Mouse (Mus musculus): ENCODE data around the gene Card14.

DNA sequence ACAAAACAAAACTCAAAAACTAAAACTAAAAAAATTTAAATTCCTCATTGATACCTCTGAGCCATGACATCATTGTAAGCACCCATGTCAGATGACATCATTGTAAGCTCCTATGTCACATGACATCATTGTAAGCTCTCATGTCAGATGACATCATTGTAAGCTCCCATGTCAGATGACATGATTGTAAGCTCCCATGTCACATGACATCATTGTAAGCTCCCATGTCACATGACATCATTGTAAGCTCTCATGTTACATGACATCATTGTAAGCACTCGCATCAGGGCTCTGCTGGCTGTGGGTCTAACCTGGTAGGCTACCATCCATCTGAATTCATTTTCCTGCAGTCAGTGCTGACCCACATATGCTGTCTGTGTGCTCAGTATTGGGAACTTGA is 71.0 kb downstream of the Card14 start:
- TF ChIP-seq CTCF (IDR thresholded peaks at IDR 0.05; ENCODE audit: insufficient read depth, low read length), result no peak
- no peak for TF ChIP-seq POLR2A (IDR thresholded peaks at IDR 0.05; ENCODE audit: borderline replicate concordance, extremely low read depth, low read depth, low read length)

Measured in lung, adult 2 months (tissue).